Mouse (Mus musculus) brown adipose tissue, adult 24 weeks (tissue): ENCODE results near the gene Xxylt1. TPM values are rescaled to one million over a fixed set of nuclear protein-coding genes. Genes with fewer than 3 reads are reported as not detected.
A peak's percentile ranks its signal among the peaks of the same experiment; 100 is the strongest.

Experiments
- H3K27ac ChIP-seq: fragments of 200-500 bp; replicated peaks from 2 replicates; pipeline ENCODE4 v1.5.1; 2012; ENCODE audit warnings: low read depth, mild to moderate bottlenecking, low read length
- H3K4me1 ChIP-seq: fragments of 200-500 bp; 2 replicates; pipeline ENCODE4 v1.6.1; 2012; ENCODE audit warnings: low read length, mixed read lengths; ENCODE audit not compliant: control insufficient read depth, insufficient read depth, insufficient read length
- H3K4me3 ChIP-seq: fragments of 200-500 bp; 2 replicates; pipeline ENCODE4 v1.5.1; 2012; ENCODE audit warnings: low read depth, mild to moderate bottlenecking, low read length, moderate library complexity; ENCODE audit not compliant: insufficient read depth
- polyA plus RNA-seq: library from polyadenylated mRNA; stranded (reverse); fragments of >200 nt; gene quantifications from 2 replicates; pipeline ENCODE4 v1.2.4, GENCODE M21; 2012; ENCODE audit not compliant: missing spikeins, insufficient read depth, insufficient read length

Xxylt1 gene
- polyA plus RNA-seq, 1 experiment = 5.6 TPM

DNA sequence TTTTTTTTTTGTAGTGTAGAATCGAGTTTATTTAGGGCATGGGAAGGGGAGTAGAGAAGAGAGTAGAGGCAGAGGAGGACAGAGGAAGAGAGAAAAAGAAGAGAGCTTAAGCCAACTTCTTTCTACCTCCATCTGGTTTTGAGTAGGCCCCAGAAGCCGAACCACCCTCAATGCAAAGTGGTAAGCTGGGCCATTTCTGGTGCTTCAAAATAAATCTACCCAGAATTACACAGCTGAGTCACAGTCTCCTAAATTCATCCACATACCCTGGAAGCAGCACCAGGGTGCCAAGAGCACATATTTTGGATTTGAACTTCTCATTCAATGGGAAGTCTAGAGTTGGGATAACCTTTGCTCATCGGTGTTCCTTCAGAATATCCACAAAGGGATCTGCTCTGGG is 152.1 kb downstream of the Xxylt1 start:
- H3K27ac ChIP-seq = no peak overlapping the region
- peaks cover 16% of the 10 kb centered on the region for H3K4me1 ChIP-seq
- H3K4me3 ChIP-seq = no peak overlapping the region

DNA sequence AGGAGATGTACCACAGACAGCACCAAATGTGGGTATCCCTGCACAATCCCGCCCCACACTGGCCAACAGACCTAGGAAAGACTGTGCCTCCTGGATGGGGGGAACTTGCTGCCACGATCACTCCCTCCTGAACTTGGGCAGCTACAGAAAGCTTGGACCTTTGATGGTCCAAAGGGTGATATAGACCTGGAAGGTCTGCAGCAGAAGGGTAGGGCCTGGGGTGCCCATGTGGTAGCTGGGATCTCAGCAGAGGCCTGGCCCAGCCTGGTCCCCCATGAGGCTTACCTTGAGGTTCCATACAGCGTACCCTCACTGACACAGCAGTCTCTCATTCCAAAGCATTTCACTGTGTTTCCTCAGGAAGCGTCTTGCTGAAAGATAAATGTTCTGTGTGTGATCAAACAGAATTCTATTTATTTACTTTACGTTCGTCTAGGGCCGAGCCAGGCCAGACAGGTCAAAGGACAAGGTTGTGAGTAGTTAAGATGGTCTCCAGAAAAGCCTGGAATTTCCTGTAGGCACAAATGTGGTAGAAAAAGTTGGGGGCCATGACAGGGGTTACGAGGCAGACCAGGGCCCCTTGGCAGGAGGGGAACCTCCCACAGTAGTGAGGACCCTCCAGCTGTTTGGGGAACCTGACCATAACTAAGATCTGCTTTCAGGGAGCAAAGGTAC is 153.0 kb downstream of the Xxylt1 start:
- Histone ChIP-seq H3K4me1 (peaks cover 10% of the 10 kb centered on the region), H3K4me3 (no peak overlapping the region), H3K27ac (no peak overlapping the region)

DNA sequence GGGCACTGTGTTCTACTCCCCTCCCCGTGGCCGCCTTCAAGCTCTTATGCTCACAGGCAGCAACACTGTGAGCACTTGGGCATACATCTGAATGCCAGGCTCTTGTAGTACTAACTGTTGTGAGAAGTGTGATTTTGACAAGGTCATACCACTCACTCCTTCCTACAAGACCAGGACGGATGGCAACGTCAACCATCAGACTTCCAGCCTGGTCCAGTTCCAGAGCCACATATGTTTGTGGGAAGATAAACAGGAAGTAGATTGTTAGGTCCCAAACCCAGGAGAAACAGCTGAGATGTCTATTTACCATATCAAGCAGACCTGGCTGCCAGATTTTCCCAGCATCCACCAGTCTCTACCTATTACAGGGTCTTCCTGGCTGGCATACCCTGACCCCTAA is 155.7 kb downstream of the Xxylt1 start:
- Histone ChIP-seq H3K27ac (no peak overlapping the region), H3K4me3 (no peak overlapping the region), H3K4me1 (peaks cover 8% of the 10 kb centered on the region)

DNA sequence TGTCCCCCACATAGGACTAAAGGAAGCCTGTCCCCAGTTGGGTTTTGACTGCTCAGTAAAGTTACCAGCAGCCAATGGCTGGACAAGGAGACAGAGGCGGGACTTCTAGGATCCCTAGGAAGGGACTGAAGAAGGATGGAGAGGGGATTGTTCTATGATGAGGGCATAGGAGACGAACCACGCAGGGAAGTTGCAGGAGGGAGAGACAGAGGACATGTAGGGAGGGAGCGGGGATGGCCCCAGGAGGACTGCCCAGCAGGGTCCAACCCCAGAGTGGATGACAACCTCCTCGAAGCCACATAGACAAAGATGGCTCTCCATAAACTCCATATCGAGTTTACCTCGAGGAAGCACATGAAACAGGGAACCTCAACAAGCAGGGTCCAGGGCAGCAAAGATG is 157.3 kb downstream of the Xxylt1 start:
- Histone ChIP-seq H3K27ac (no peak overlapping the region), H3K4me1 (peaks cover 8% of the 10 kb centered on the region), H3K4me3 (no peak overlapping the region)

DNA sequence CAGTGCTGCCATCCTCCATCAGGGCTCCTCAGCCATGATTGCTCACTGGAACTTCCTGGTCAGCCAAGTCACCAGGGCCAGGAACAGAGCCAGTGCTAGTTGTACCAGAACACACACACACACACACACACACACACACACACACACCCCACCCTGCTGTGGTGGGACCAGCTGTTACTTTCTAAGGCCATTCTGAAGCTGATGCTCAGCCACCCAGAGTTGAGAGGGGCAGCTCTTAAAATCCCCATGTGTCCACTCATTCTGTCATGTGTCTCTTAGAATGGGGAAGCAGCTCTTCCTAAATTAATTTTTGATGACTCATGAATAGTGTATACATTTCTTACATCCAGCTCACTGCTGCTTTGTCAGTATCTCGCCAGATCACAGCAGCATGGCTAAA is 158.7 kb downstream of the Xxylt1 start:
- Histone ChIP-seq H3K4me3 (no peak overlapping the region), H3K27ac (peak overlapping the region; percentile 44; the same call in 1 of the 2 replicates), H3K4me1 (peaks cover 8% of the 10 kb centered on the region)

GRCm38 (mm10) chr16:30918866-30919265 is 162.4 kb downstream of the Xxylt1 start:
- Histone ChIP-seq H3K4me1 (no peaks in the 10 kb centered on the region), H3K4me3 (no peak overlapping the region), H3K27ac (no peak overlapping the region)

GRCm38 (mm10) chr16:30916931-30917330 is 164.3 kb downstream of the Xxylt1 start:
- no peak overlapping the region for H3K27ac ChIP-seq
- no peaks in the 10 kb centered on the region for H3K4me1 ChIP-seq
- H3K4me3 ChIP-seq = no peak overlapping the region

DNA sequence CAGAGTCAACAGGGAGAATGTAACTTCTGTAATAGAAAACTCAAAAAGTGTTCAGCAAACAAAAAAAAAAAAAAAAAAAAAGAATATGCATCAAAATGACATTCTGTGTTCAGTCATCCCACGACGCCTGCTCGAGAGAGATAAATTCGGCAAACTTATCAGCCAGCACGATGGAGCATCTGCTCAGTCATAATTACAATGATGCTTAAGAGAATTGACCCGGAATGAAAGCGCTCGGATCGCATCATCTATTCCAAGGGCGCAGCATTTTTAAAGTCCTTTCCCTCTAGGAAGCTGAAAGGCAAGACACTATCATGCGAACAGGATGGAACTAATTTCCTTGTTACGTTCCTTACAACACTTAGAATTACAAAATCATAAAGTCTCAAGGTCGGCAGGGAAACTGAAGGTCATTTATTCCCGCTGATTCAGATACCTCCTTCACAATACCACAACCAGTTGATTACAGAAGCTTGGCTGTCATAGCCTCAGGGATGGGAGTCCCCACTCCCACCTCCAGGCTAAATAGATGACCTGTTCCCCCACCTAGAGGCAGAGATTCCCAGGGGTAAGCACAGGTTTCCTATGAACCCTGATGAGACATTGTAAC is 165.5 kb downstream of the Xxylt1 start:
- Histone ChIP-seq H3K27ac (no peak overlapping the region), H3K4me1 (no peaks in the 10 kb centered on the region), H3K4me3 (no peak overlapping the region)

Other genes with a start within 250 kb of the Xxylt1 start
- gene Acap2, start 119.8 kb upstream of the Xxylt1 start, polyA plus RNA-seq = 9.5 TPM in 2 replicates
- 47.6 and 54.0 TPM in 2 replicates for gene Ppp1r2, start 193.8 kb upstream of the Xxylt1 start, polyA plus RNA-seq
- gene Apod, start 233.4 kb upstream of the Xxylt1 start, polyA plus RNA-seq = 24.1 and 27.9 TPM in 2 replicates